Mouse (Mus musculus): ENCODE results near the gene Lsm6. TPM values are rescaled to one million over a fixed set of nuclear protein-coding genes. Genes with fewer than 3 reads are reported as not detected.

Lsm6 gene
- polyA plus RNA-seq, 1 experiment from 2014 or later: 173 TPM

DNA sequence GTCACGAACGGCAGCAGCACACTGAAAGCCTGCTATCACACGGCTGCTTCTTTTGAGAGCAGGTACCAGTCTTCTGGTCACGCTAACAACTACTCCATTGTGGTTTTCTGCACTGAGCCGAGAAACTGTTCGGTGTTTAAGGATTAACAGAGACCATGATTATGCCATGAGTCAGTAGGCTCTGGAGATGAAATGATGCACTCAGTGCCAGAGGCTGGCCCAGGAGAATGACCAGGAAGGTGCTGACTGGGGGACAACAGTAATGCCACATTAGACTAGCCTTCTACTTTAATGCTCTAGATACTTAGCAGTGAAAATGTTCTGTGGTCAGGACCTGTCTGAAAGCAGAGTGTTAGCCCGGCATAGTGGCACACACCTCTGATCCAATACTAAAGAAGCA lies 23.0 kb downstream of the Lsm6 start:
- Histone ChIP-seq H3K4me2 (no peak overlapping the region), H3K9ac (no peak overlapping the region), H3K4me3 (no peak overlapping the region), H3K27ac (no peak overlapping the region), H3K27me3 (no peaks in the 10 kb centered on the region), H3K36me3 (peaks cover 11% of the 10 kb centered on the region), H3K9me3 (no peaks in the 10 kb centered on the region), H3K4me1 (replicated peaks) (no peaks in the 10 kb centered on the region)
- no peak for ATAC-seq (ENCODE audit: low FRiP score)
- 90% methylated on average over 7 of the region's 7 CpGs for WGBS

DNA sequence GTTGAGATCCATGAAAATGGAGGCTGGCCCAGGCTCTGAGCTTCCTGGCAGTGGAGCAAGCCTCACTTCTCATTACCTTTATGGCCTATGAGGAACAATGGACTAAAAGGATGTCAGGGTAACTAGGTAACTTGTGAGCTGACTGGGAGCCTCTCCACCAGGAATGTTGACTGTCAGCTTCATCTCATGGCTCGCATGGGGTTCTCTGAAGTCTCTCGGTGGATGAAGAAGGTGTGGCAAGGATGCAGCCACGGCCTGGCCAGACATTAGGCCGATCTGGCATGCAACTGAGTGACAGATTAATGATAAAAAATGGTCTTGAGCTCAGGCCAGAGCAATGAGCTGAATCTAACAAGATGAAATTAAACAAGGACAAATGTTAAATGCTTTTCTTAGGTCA lies 27.7 kb downstream of the Lsm6 start:
- Histone ChIP-seq H3K4me2 (no peak overlapping the region), H3K36me3 (peaks cover 6% of the 10 kb centered on the region), H3K27ac (no peak overlapping the region), H3K27me3 (no peaks in the 10 kb centered on the region), H3K4me1 (replicated peaks) (no peaks in the 10 kb centered on the region), H3K9me3 (no peaks in the 10 kb centered on the region), H3K4me3 (no peak overlapping the region), H3K9ac (no peak overlapping the region)
- no peak for ATAC-seq (ENCODE audit: low FRiP score)
- 79% methylated on average over 4 of the region's 4 CpGs for WGBS

GRCm38 (mm10) chr8:78776816-78777215 lies 44.1 kb downstream of the Lsm6 start:
- Histone ChIP-seq H3K9ac (no peak overlapping the region), H3K4me1 (replicated peaks) (no peaks in the 10 kb centered on the region), H3K4me2 (no peak overlapping the region), H3K36me3 (no peaks in the 10 kb centered on the region), H3K27me3 (no peaks in the 10 kb centered on the region), H3K9me3 (no peaks in the 10 kb centered on the region), H3K27ac (no peak overlapping the region), H3K4me3 (no peak overlapping the region)
- 90% methylated on average over 9 of the region's 9 CpGs for whole genome bisulfite sequencing
- ATAC-seq (ENCODE audit: low FRiP score): no peak

DNA sequence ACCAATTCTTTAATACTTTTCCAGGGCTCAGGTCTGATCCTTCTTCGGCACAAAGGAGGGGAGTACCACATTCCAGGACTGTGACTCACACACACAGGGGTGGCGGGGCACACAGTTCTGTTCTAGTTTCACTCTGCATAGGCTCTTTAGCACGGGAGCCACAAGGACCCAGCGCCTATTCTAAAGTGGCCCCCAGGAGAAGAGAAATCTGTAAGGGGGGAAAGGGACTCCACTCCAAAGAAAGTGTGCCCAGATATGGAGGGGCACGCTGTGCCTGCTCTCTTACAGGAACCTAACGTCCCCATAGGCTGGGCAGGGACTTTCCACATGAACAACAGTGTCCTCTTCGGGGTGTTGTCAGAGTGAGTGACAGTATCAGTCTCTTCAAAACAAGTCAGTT lies 49.7 kb downstream of the Lsm6 start:
- no peak overlapping the region for H3K4me2 ChIP-seq
- no peaks in the 10 kb centered on the region for H3K9me3 ChIP-seq
- no peak overlapping the region for H3K27ac ChIP-seq
- H3K4me3 ChIP-seq: no peak overlapping the region
- H3K4me1 ChIP-seq (replicated peaks): no peaks in the 10 kb centered on the region
- H3K9ac ChIP-seq: no peak overlapping the region
- no peaks in the 10 kb centered on the region for H3K27me3 ChIP-seq
- no peaks in the 10 kb centered on the region for H3K36me3 ChIP-seq
- ATAC-seq (ENCODE audit: low FRiP score): no peak
- 72% methylated on average over 7 of the region's 7 CpGs for WGBS

- H3K36me3 ChIP-seq: no peaks in the 10 kb centered on the region
- no peaks in the 10 kb centered on the region for H3K27me3 ChIP-seq
- WGBS: 97% methylated on average over 3 of the region's 3 CpGs
- no peaks in the 10 kb centered on the region for H3K4me1 ChIP-seq (replicated peaks)
- no peak overlapping the region for H3K4me2 ChIP-seq
- H3K27ac ChIP-seq: no peak overlapping the region
- no peaks in the 10 kb centered on the region for H3K9me3 ChIP-seq
- no peak overlapping the region for H3K4me3 ChIP-seq
- no peak overlapping the region for H3K9ac ChIP-seq
- no peak for ATAC-seq (ENCODE audit: low FRiP score)
These were observed 50.4 kb downstream of the Lsm6 start for GRCm38 (mm10) chr8:78770584-78770983.

GRCm38 (mm10) chr8:78765556-78765955 lies 55.4 kb downstream of the Lsm6 start:
- no peak overlapping the region for H3K4me2 ChIP-seq
- H3K4me1 ChIP-seq (replicated peaks): no peaks in the 10 kb centered on the region
- no peaks in the 10 kb centered on the region for H3K27me3 ChIP-seq
- ATAC-seq (ENCODE audit: low FRiP score): no peak
- no peak overlapping the region for H3K4me3 ChIP-seq
- H3K9ac ChIP-seq: no peak overlapping the region
- 93% methylated on average over 1 of the region's 1 CpGs for WGBS
- H3K9me3 ChIP-seq: no peaks in the 10 kb centered on the region
- H3K27ac ChIP-seq: no peak overlapping the region
- H3K36me3 ChIP-seq: no peaks in the 10 kb centered on the region

- H3K27me3 ChIP-seq: no peaks in the 10 kb centered on the region
- H3K4me1 ChIP-seq (replicated peaks): no peaks in the 10 kb centered on the region
- H3K9ac ChIP-seq: no peak overlapping the region
- H3K4me2 ChIP-seq: no peak overlapping the region
- no peaks in the 10 kb centered on the region for H3K9me3 ChIP-seq
- H3K36me3 ChIP-seq: no peaks in the 10 kb centered on the region
- no peak overlapping the region for H3K4me3 ChIP-seq
- H3K27ac ChIP-seq: no peak overlapping the region
- no peak for ATAC-seq (ENCODE audit: low FRiP score)
These were observed 56.0 kb downstream of the Lsm6 start for GRCm38 (mm10) chr8:78764976-78765375.

GRCm38 (mm10) chr8:78759139-78759538 lies 61.8 kb downstream of the Lsm6 start:
- H3K9me3 ChIP-seq: peaks cover 4% of the 10 kb centered on the region; the same call in 1 of the 2 replicates
- H3K9ac ChIP-seq: no peak overlapping the region
- H3K27me3 ChIP-seq: no peaks in the 10 kb centered on the region
- no peak overlapping the region for H3K27ac ChIP-seq
- H3K4me2 ChIP-seq: no peak overlapping the region
- H3K36me3 ChIP-seq: no peaks in the 10 kb centered on the region
- H3K4me3 ChIP-seq: no peak overlapping the region
- no peaks in the 10 kb centered on the region for H3K4me1 ChIP-seq (replicated peaks)
- no peak for ATAC-seq (ENCODE audit: low FRiP score)

GRCm38 (mm10) chr8:78754986-78755385 lies 66.0 kb downstream of the Lsm6 start:
- Histone ChIP-seq H3K36me3 (no peaks in the 10 kb centered on the region), H3K9ac (no peak overlapping the region), H3K27ac (no peak overlapping the region), H3K4me3 (no peak overlapping the region), H3K9me3 (peaks cover 4% of the 10 kb centered on the region; the same call in 1 of the 2 replicates), H3K4me2 (no peak overlapping the region), H3K27me3 (no peaks in the 10 kb centered on the region), H3K4me1 (replicated peaks) (no peaks in the 10 kb centered on the region)
- no peak for ATAC-seq (ENCODE audit: low FRiP score)
- WGBS: 80% methylated on average over 4 of the region's 4 CpGs

Other genes with a start within 250 kb of the Lsm6 start
- 12.5 and 12.7 TPM in 2 replicates for gene Zfp827, start 207.3 kb upstream of the Lsm6 start, polyA plus RNA-seq (2015; fragmentation: Nextera tagmentation; extraction: Ambion mirVana)